Mouse (Mus musculus) stomach, postnatal 0 days (tissue): ENCODE results near the gene Wdsub1. TPM values are rescaled to one million over a fixed set of nuclear protein-coding genes. Genes with fewer than 3 reads are reported as not detected.

Source experiments
- ATAC-seq: fragments of 200-750 bp; cut with Nextera tagmentation; 2 replicates; pipeline ENCODE4 v1.8.0; 2017; ENCODE audit not compliant: low FRiP score, low TSS enrichment
- DNase-seq: peaks from one replicate; pipeline ENCODE4 v3.0.0-alpha.2; 2016; ENCODE audit warnings: low spot score
- H3K27ac ChIP-seq: fragments of 300-500 bp; sonication (generic); replicated peaks from 2 replicates; pipeline ENCODE4 v1.5.1; 2014; ENCODE audit warnings: mild to moderate bottlenecking, control low read depth
- H3K27me3 ChIP-seq: fragments of 300-500 bp; sonication (generic); 2 replicates; pipeline ENCODE4 v1.6.1; 2014; ENCODE audit warnings: low read length; ENCODE audit not compliant: control insufficient read depth, insufficient read depth
- H3K36me3 ChIP-seq: fragments of 300-500 bp; sonication (generic); 2 replicates; pipeline ENCODE4 v1.6.1; 2014; ENCODE audit warnings: low read length, mixed read lengths; ENCODE audit not compliant: control insufficient read depth, insufficient read depth
- H3K4me1 ChIP-seq: fragments of 300-500 bp; sonication (generic); replicated peaks from 2 replicates; pipeline ENCODE4 v1.6.1; 2014; ENCODE audit warnings: antibody characterized with exemption; ENCODE audit not compliant: control insufficient read depth, insufficient read depth
- H3K4me2 ChIP-seq: fragments of 300-500 bp; sonication (generic); replicated peaks from 2 replicates; pipeline ENCODE4 v1.6.1; 2014; ENCODE audit warnings: low read depth, mild to moderate bottlenecking, control low read depth, moderate library complexity
- H3K4me3 ChIP-seq: fragments of 300-500 bp; sonication (generic); 2 replicates; pipeline ENCODE4 v1.5.1; 2014; ENCODE audit warnings: low read depth, low read length, control low read depth
- H3K9ac ChIP-seq: fragments of 300-500 bp; sonication (generic); 2 replicates; pipeline ENCODE4 v1.6.1; 2014; ENCODE audit warnings: mild to moderate bottlenecking, low read length, control low read depth, mixed read lengths
- H3K9me3 ChIP-seq: fragments of 300-500 bp; sonication (generic); 2 replicates; pipeline ENCODE4 v1.6.1; 2016; ENCODE audit warnings: low read length; ENCODE audit not compliant: control insufficient read depth
- CTCF ChIP-seq: IDR thresholded peaks from 2 replicates; pipeline ENCODE4 v1.5.1; 2016; ENCODE audit warnings: antibody characterized with exemption, low read depth, mild to moderate bottlenecking, moderate library complexity
- EP300 ChIP-seq: optimal IDR thresholded peaks from 2 replicates; pipeline ENCODE3; 2016; ENCODE audit warnings: antibody characterized with exemption
- WGBS: fragments of 180-500 bp; shearing (Covaris S2); extraction: QIAGEN DNeasy Blood & Tissue Kit; methylation state at CpG from one replicate; pipeline ENCODE4 v1.1.7; 2014; 5-methylcytosine and 5-hydroxymethylcytosine counted together
- polyA plus RNA-seq: library from polyadenylated mRNA; unstranded; fragments of >200 nt; fragmentation: Nextera tagmentation; extraction: Ambion mirVana; gene quantifications from 2 replicates; pipeline ENCODE4 v1.2.1, GENCODE M21; 2015

Wdsub1 gene
- polyA plus RNA-seq, 1 experiment from 2014 or later: 37.2 TPM

- peak; percentile 62; the same call in 1 of the 2 replicates for ATAC-seq
- Histone ChIP-seq H3K27me3 (no peaks in the 10 kb centered on the region), H3K9me3 (no peaks in the 10 kb centered on the region), H3K27ac (no peak overlapping the region), H3K36me3 (peaks cover 22% of the 10 kb centered on the region), H3K4me2 (no peak overlapping the region), H3K9ac (no peak overlapping the region), H3K4me1 (no peaks in the 10 kb centered on the region), H3K4me3 (no peak overlapping the region)
- TF ChIP-seq CTCF: no peak
- TF ChIP-seq EP300: no peak
- DNase-seq: no peak
- WGBS: 61% methylated on average over 8 of the region's 8 CpGs
Measured at GRCm38 (mm10) chr2:59802722-59803387, 79.5 kb downstream of the Wdsub1 start.
